Mouse (Mus musculus) left cerebral cortex, postnatal 4 days (tissue): ENCODE results near the gene Usp30. TPM values are rescaled to one million over a fixed set of nuclear protein-coding genes. Genes with fewer than 3 reads are reported as not detected.

Source experiments
- DNase-seq: peaks from one replicate; pipeline ENCODE4 v3.0.0-alpha.2; 2022
- intact Hi-C: fragments of 180-260 bp; cut with DNase I; formaldehyde crosslinking; loops from one replicate; pipeline ENCODE4 v1.15.1; 2025
- total RNA-seq, 2 experiments: library from RNA; stranded (reverse); gene quantifications; 2 replicates each; pipeline ENCODE4 v1.2.3; 2021

Usp30 gene
- total RNA-seq, 2 experiments from 2014 or later = 31.6 to 34.8 TPM

GRCm38 (mm10) chr5:114119806-114120205 is 54.5 kb downstream of the Usp30 start:
- intact Hi-C loops = no loop called here
- no peak for DNase-seq

- intact Hi-C loops = no loop called here
- DNase-seq = no peak
These were observed 60.7 kb downstream of the Usp30 start for GRCm38 (mm10) chr5:114126008-114126407.

- DNase-seq = no peak
- intact Hi-C loops = no loop called here
These were observed 61.4 kb downstream of the Usp30 start for GRCm38 (mm10) chr5:114126499-114127244.

- intact Hi-C loops = no loop called here
- peak; percentile 82 for DNase-seq
These were observed 62.4 kb downstream of the Usp30 start, which contains the start of gene Alkbh2 for GRCm38 (mm10) chr5:114127374-114128349. TSS of gene Alkbh2 (minus strand) at chr5:114128218.

- no peak for DNase-seq
- intact Hi-C loops = no loop called here
These were observed 64.4 kb downstream of the Usp30 start for GRCm38 (mm10) chr5:114129550-114130210.

GRCm38 (mm10) chr5:114130211-114130605 is 64.9 kb downstream of the Usp30 start, which contains the start of gene Ung:
TSS of gene Ung (plus strand) at chr5:114130386.
- intact Hi-C loops = no loop called here
- DNase-seq = peak; percentile 82

GRCm38 (mm10) chr5:114130698-114131520 is 65.6 kb downstream of the Usp30 start:
- peak; percentile 95 for DNase-seq
- intact Hi-C loops = no loop called here

GRCm38 (mm10) chr5:114131521-114131840 is 66.2 kb downstream of the Usp30 start:
- intact Hi-C loops = no loop called here
- DNase-seq = peak; percentile 51

GRCm38 (mm10) chr5:114132841-114133240 is 67.6 kb downstream of the Usp30 start:
- intact Hi-C loops = no loop called here
- no peak for DNase-seq

- peak; percentile 63 for DNase-seq
- intact Hi-C loops = no loop called here
These were observed 68.9 kb downstream of the Usp30 start for GRCm38 (mm10) chr5:114134091-114134534.

GRCm38 (mm10) chr5:114135516-114135915 is 70.3 kb downstream of the Usp30 start:
- intact Hi-C loops = no loop called here

GRCm38 (mm10) chr5:114137481-114138276 is 72.4 kb downstream of the Usp30 start:
- intact Hi-C loops = no loop called here

More at GRCm38 (mm10) chr5:114135516-114135915, 70.3 kb downstream of the Usp30 start:
- DNase-seq = no peak

GRCm38 (mm10) chr5:114138277-114139164 is 73.3 kb downstream of the Usp30 start:
- peak; percentile 28 for DNase-seq
- intact Hi-C loops = no loop called here

More at GRCm38 (mm10) chr5:114137481-114138276, 72.4 kb downstream of the Usp30 start:
- DNase-seq = peak; percentile 34

GRCm38 (mm10) chr5:114139175-114139574 is 73.9 kb downstream of the Usp30 start:
- intact Hi-C loops = no loop called here
- peak; percentile 92 for DNase-seq

- intact Hi-C loops = no loop called here
- no peak for DNase-seq
These were observed 81.0 kb downstream of the Usp30 start, which contains the start of gene Acacb for GRCm38 (mm10) chr5:114146028-114146888. TSS of gene Acacb (plus strand) at chr5:114146535.

GRCm38 (mm10) chr5:114147043-114147972 is 82.0 kb downstream of the Usp30 start:
- DNase-seq = no peak
- intact Hi-C loops = no loop called here
